Mouse (Mus musculus): ENCODE data around the gene Bicra.

DNA sequence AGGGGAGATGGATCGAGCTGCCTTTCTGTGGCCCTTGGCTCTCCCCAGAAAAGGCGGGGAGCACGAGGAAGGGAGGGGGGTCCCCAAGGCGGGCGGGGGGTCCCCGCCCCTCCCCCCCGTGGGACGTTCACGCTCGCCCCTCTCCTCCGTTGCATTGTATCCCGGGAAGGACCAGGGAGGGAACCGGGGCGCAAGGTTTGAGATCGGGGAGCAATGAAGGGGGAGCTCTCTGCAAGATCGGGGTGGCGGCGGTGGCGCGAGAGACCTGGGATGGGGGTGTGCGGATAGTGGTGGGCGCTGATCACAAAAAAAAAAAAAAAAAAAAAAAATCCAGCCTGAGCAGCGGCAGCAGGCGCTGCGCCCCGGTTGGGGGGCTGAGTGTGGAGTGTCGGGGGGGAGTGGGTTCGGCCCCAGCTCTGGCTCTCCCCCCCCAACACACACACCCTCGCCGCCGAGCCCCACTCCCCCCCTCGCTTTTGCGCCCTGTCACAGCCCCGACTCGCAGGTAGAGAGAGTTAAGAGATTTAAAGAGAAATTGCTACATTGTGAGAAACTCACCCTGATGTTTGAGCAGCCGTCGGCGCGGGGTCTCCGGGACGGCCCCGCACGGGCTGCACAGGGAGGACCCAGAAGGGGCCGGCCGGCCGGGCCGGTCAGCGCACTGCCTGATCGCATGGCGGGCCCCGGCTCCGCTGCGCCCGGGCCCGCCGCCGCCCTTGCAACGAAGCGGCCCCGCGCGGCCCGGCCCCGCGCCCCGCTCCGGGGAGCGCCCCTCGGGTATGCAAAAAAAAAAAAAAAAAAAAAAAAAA is at the start of gene Bicra:
- TF ChIP-seq CTCF (IDR thresholded peaks at IDR 0.05; ENCODE audit: low read depth, low read length) (no peak), GATA2 (IDR thresholded peaks at IDR 0.05; ENCODE audit: borderline replicate concordance, low read depth, low read length) (no peak), GATA1 (IDR thresholded peaks at IDR 0.05; ENCODE audit: borderline replicate concordance, low read length) (no peak), POLR2AphosphoS5 (IDR thresholded peaks at IDR 0.05; ENCODE audit: insufficient replicate concordance, low read depth, low read length) (no peak)
